8 mouse cellular contexts compared by ENCODE assay signal in the genomic region with DNA sequence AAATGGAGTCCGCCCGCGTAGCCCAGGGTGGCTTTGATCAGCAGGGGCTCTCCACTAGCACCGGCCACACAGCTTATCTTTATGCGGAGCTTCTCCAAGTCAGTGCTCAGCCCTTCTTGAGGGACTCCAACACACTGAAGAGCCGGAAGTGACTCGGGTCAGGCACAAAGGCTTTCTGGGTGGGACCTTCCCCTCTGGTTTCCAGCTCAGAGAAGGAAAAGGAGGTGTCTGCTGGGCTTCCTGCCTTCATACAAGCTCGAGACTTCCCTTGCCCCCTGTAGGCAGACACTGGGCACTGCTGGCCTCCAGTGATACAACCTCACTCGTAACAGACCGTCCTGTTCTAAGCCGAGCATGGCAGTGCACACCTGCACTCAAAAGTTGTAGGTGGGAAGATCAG. TPM values are rescaled to one million over a fixed set of nuclear protein-coding genes. Genes with fewer than 3 reads are reported as not detected.
DNase-seq lines count a peak whose midpoint lies in the region; ATAC-seq and TF ChIP-seq lines count a peak whose summit lies in the region.

No protein-coding gene starts in this region.

- WGBS in cerebellum, adult 2 months, result 78% methylated on average over 11 of the region's 11 CpGs
- 65% methylated on average over 11 of the region's 11 CpGs for WGBS in heart, embryonic 14.5 days
- 46% methylated on average over 11 of the region's 11 CpGs for WGBS in liver, embryonic 11.5 days
- WGBS in stomach, embryonic 15.5 days, result 81% methylated on average over 11 of the region's 11 CpGs

- peaks cover 37% of the 10 kb centered on the region for H3K4me1 ChIP-seq in cerebellum, adult 2 months (ENCODE audit: control insufficient read depth, insufficient read depth, low read length)
- H3K4me1 ChIP-seq in ES-E14 (ENCODE audit: control insufficient read depth in 2 of 2, insufficient read depth in 2 of 2, low read length in 2 of 2, poor library complexity in 1 of 2), result peaks cover 11 to 45% of the 10 kb centered on the region in 2 experiments
- H3K4me1 ChIP-seq in heart, embryonic 14.5 days (ENCODE audit: control insufficient read depth in 2 of 2, insufficient read depth in 2 of 2, low read length in 2 of 2), result peaks cover 69 to 74% of the 10 kb centered on the region in 2 experiments
- H3K4me1 ChIP-seq in liver, embryonic 11.5 days (replicated peaks; ENCODE audit: control insufficient read depth, insufficient read depth, low read length), result peaks cover 51% of the 10 kb centered on the region
- peaks cover 66% of the 10 kb centered on the region for H3K4me1 ChIP-seq in stomach, embryonic 15.5 days

- H3K4me3 ChIP-seq in cerebellum, adult 2 months (replicated peaks; ENCODE audit: insufficient read depth, low read depth, low read length), result no peak overlapping the region
- H3K4me3 ChIP-seq in ES-E14 (ENCODE audit: insufficient read depth in 1 of 2, low read depth in 1 of 2, low read length in 2 of 2, poor library complexity in 1 of 2, severe bottlenecking in 1 of 2), result peak overlapping the region; percentile 2 to 32; a peak in 1 of 4 replicates
- H3K4me3 ChIP-seq in heart, embryonic 14.5 days (ENCODE audit: control insufficient read depth in 1 of 2, insufficient read depth in 1 of 2, low read depth in 1 of 2, low read length in 2 of 2), result peak overlapping the region in 1 of 2 experiments; percentile 4; a peak in 1 of 4 replicates
- no peak overlapping the region for H3K4me3 ChIP-seq in liver, embryonic 11.5 days (ENCODE audit: low read depth, low read length)
- no peak overlapping the region for H3K4me3 ChIP-seq in stomach, embryonic 15.5 days (replicated peaks)

- H3K27ac ChIP-seq in cerebellum, adult 2 months (ENCODE audit: insufficient read depth, low read length), result no peak overlapping the region
- peak overlapping the region; percentile 40; the same call in 1 of the 2 replicates for H3K27ac ChIP-seq in ES-E14 (ENCODE audit: insufficient read depth, low read depth, low read length, poor library complexity, severe bottlenecking)
- H3K27ac ChIP-seq in heart, embryonic 14.5 days (replicated peaks in 1 of 2; ENCODE audit: control insufficient read depth in 1 of 2, insufficient read depth in 1 of 2, low read depth in 2 of 2, low read length in 2 of 2), result peak overlapping the region; percentile 13 to 60; a peak in 2 of 4 replicates
- H3K27ac ChIP-seq in liver, embryonic 11.5 days (ENCODE audit: low read depth, low read length), result no peak overlapping the region
- peak overlapping the region; percentile 36; the same call in 1 of the 2 replicates for H3K27ac ChIP-seq in stomach, embryonic 15.5 days

- peak overlapping the region; percentile 29; the same call in 1 of the 2 replicates for H3K9ac ChIP-seq in ES-E14 (ENCODE audit: insufficient read depth, low read depth, low read length, poor library complexity, severe bottlenecking)
- H3K9ac ChIP-seq in heart, embryonic 14.5 days (ENCODE audit: low read length), result peak overlapping the region; percentile 26; the same call in 1 of the 2 replicates
- no peak overlapping the region; the same call in 1 of the 2 replicates for H3K9ac ChIP-seq in liver, embryonic 11.5 days (ENCODE audit: low read depth, low read length)
- H3K9ac ChIP-seq in stomach, embryonic 15.5 days, result no peak overlapping the region

- in situ Hi-C loops in ES-E14 (cut with MboI; ENCODE audit: low sequenced_read_pairs in 2 of 2, unreplicated experiment in 2 of 2), result no loop called here

- no peaks in the 10 kb centered on the region; the same call in 1 of the 2 replicates for H3K36me3 ChIP-seq in ES-E14 (ENCODE audit: control insufficient read depth, insufficient read depth, low read length, poor library complexity, severe bottlenecking)
- peaks cover 15% of the 10 kb centered on the region; the same call in 1 of the 2 replicates for H3K36me3 ChIP-seq in heart, embryonic 14.5 days (ENCODE audit: control insufficient read depth, insufficient read depth, low read length)
- H3K36me3 ChIP-seq in liver, embryonic 11.5 days (ENCODE audit: control insufficient read depth, insufficient read depth, low read length), result no peaks in the 10 kb centered on the region
- no peaks in the 10 kb centered on the region for H3K36me3 ChIP-seq in stomach, embryonic 15.5 days

- H3K4me2 ChIP-seq in heart, embryonic 14.5 days (ENCODE audit: low read length), result peak overlapping the region; percentile 47
- H3K4me2 ChIP-seq in liver, embryonic 11.5 days, result peak overlapping the region; percentile 47
- H3K4me2 ChIP-seq in stomach, embryonic 15.5 days, result no peak overlapping the region

- 0 out of 2 replicates have a peak, but pooled peaks have one; percentile 8 for TF ChIP-seq POLR2A in cerebellum, adult 2 months (IDR thresholded peaks at IDR 0.05; ENCODE audit: borderline replicate concordance, insufficient read depth, low read length)

- ATAC-seq in heart, embryonic 14.5 days (ENCODE audit: insufficient number of reproducible peaks, insufficient read depth, low FRiP score, low read depth), result peak; percentile 13; the same call in 1 of the 2 replicates
- ATAC-seq in liver, embryonic 11.5 days (replicated peaks; ENCODE audit: low FRiP score), result peak; percentile 66
- no peak for ATAC-seq in stomach, embryonic 15.5 days (ENCODE audit: insufficient read depth, low FRiP score, low read depth)

- DNase-seq in cerebellum, adult 2 months, result no peak
- no peak for DNase-seq in cerebellum, postnatal 4 days (ENCODE audit: low spot score in 2 of 2)
- no peak for DNase-seq in ES-E14 (ENCODE audit: low read depth, low spot score)
- DNase-seq in liver, embryonic 11.5 days (ENCODE audit: low spot score), result no peak
- DNase-seq in layer of hippocampus, postnatal 14 days (ENCODE audit: low spot score in 2 of 2), result no peak
- DNase-seq in right cerebral cortex, postnatal 36 days (ENCODE audit: low spot score in 2 of 2), result no peak

- no peaks in the 10 kb centered on the region for H3K27me3 ChIP-seq in cerebellum, adult 2 months (ENCODE audit: control insufficient read depth, insufficient read depth, low read length)
- H3K27me3 ChIP-seq in heart, embryonic 14.5 days (ENCODE audit: control insufficient read depth, insufficient read depth, low read length), result no peaks in the 10 kb centered on the region
- H3K27me3 ChIP-seq in liver, embryonic 11.5 days (replicated peaks; ENCODE audit: control insufficient read depth, insufficient read depth, low read length), result no peaks in the 10 kb centered on the region
- H3K27me3 ChIP-seq in stomach, embryonic 15.5 days (replicated peaks), result no peaks in the 10 kb centered on the region

- TF ChIP-seq CTCF in cerebellum, adult 2 months (IDR thresholded peaks at IDR 0.05; ENCODE audit: borderline replicate concordance, insufficient read depth, low read depth, low read length), result peak; percentile 11; the same call in 1 of the 2 replicates

- H3K9me3 ChIP-seq in ES-E14 (ENCODE audit: control insufficient read depth, insufficient read depth, low read depth, low read length), result no peaks in the 10 kb centered on the region
- H3K9me3 ChIP-seq in heart, embryonic 14.5 days (ENCODE audit: control insufficient read depth, low read length), result no peaks in the 10 kb centered on the region
- H3K9me3 ChIP-seq in liver, embryonic 11.5 days (ENCODE audit: control insufficient read depth, low read length), result no peaks in the 10 kb centered on the region
- H3K9me3 ChIP-seq in stomach, embryonic 15.5 days, result no peaks in the 10 kb centered on the region

TF ChIP-seq in ES-E14, 5 proteins besides CTCF, POLR2A, EP300 and RAD21:
- no peak for TF ChIP-seq MAFK (IDR thresholded peaks at IDR 0.05; ENCODE audit: insufficient read depth, low read depth, low read length)
- TF ChIP-seq ZC3H11A (IDR thresholded peaks at IDR 0.05; ENCODE audit: borderline replicate concordance, low read depth, low read length), result no peak
- TF ChIP-seq CHD2 (IDR thresholded peaks at IDR 0.05; ENCODE audit: low read depth, low read length), result no peak
- no peak for TF ChIP-seq ZNF384 (IDR thresholded peaks at IDR 0.05; ENCODE audit: low read depth, low read length)
- TF ChIP-seq HCFC1 (IDR thresholded peaks at IDR 0.05; ENCODE audit: borderline replicate concordance, insufficient read depth, low read length), result no peak

RNA-seq across cellular contexts. Expression of a gene that starts 6.6 kb away (rescaled TPM):
- 88.5 and 95.4 TPM in 2 replicates for polyA plus RNA-seq in cerebellum, adult 2 months (2012; rRNA removed)
- 40.6 and 51.7 TPM in 2 replicates for total RNA-seq in ES-E14 (2012; rRNA removed)
- 56.1 and 60.6 TPM in 2 replicates for polyA plus RNA-seq in heart, embryonic 14.5 days (2014; fragmentation: Nextera tagmentation; extraction: Ambion mirVana)
- 36.4 and 38.8 TPM in 2 replicates for polyA plus RNA-seq in liver, embryonic 11.5 days (2014; fragmentation: Nextera tagmentation; extraction: Ambion mirVana)
- polyA plus RNA-seq in stomach, embryonic 15.5 days (2015; fragmentation: Nextera tagmentation; extraction: Ambion mirVana), result 58.5 and 59.9 TPM in 2 replicates
- total RNA-seq in layer of hippocampus, postnatal 14 days (2021), result 10 to 100 TPM; 47.4 to 49.2 TPM

RNA-seq across cellular contexts. Expression of a gene that starts 50.3 kb away (rescaled TPM):
- polyA plus RNA-seq in cerebellum, adult 2 months (2012; rRNA removed), result 0.78 and 0.80 TPM in 2 replicates
- 9.7 and 13.2 TPM in 2 replicates for total RNA-seq in ES-E14 (2012; rRNA removed)
- polyA plus RNA-seq in heart, embryonic 14.5 days (2014; fragmentation: Nextera tagmentation; extraction: Ambion mirVana), result 2.2 and 3.5 TPM in 2 replicates
- polyA plus RNA-seq in liver, embryonic 11.5 days (2014; fragmentation: Nextera tagmentation; extraction: Ambion mirVana), result 3.1 and 3.5 TPM in 2 replicates
- polyA plus RNA-seq in stomach, embryonic 15.5 days (2015; fragmentation: Nextera tagmentation; extraction: Ambion mirVana), result 5.2 and 6.6 TPM in 2 replicates
- total RNA-seq in layer of hippocampus, postnatal 14 days (2021), result 1 to 10 TPM; 1.7 to 2.0 TPM

RNA-seq across cellular contexts. Expression of a gene that starts 58.6 kb away (rescaled TPM):
- 110 and 122 TPM in 2 replicates for polyA plus RNA-seq in cerebellum, adult 2 months (2012; rRNA removed)
- total RNA-seq in ES-E14 (2012; rRNA removed), result 72.8 and 82.0 TPM in 2 replicates
- 83.0 and 95.1 TPM in 2 replicates for polyA plus RNA-seq in heart, embryonic 14.5 days (2014; fragmentation: Nextera tagmentation; extraction: Ambion mirVana)
- 39.2 and 42.5 TPM in 2 replicates for polyA plus RNA-seq in liver, embryonic 11.5 days (2014; fragmentation: Nextera tagmentation; extraction: Ambion mirVana)
- 63.7 and 66.0 TPM in 2 replicates for polyA plus RNA-seq in stomach, embryonic 15.5 days (2015; fragmentation: Nextera tagmentation; extraction: Ambion mirVana)
- 100 to 1,000 TPM; 139 to 147 TPM for total RNA-seq in layer of hippocampus, postnatal 14 days (2021)

Comparison
In these comparisons a context has a peak if more than half of its experiments do, and no peak if none do; other contexts are left out.
1. H3K27ac ChIP-seq: peak in ES-E14 (single experiment), heart, embryonic 14.5 days (2 of 2) and stomach, embryonic 15.5 days (single experiment); none in cerebellum, adult 2 months (single experiment) and liver, embryonic 11.5 days (single experiment).
2. H3K4me3 ChIP-seq: peak in ES-E14 (2 of 2); none in cerebellum, adult 2 months (single experiment), liver, embryonic 11.5 days (single experiment) and stomach, embryonic 15.5 days (single experiment).
3. H3K9ac ChIP-seq: peak in ES-E14 (single experiment) and heart, embryonic 14.5 days (single experiment); none in liver, embryonic 11.5 days (single experiment) and stomach, embryonic 15.5 days (single experiment).